Mouse (Mus musculus) cerebellum, adult 2 months (tissue): ENCODE results near the gene Irgc1.

Experiments used
- CTCF ChIP-seq: fragments of 200-500 bp; IDR thresholded peaks from 2 replicates; pipeline ENCODE4 v1.5.1; 2011; ENCODE audit warnings: low read depth, mild to moderate bottlenecking, control low read depth, low read length, moderate library complexity, borderline replicate concordance; ENCODE audit not compliant: insufficient read depth
- POLR2A ChIP-seq: fragments of 200-500 bp; IDR thresholded peaks from 2 replicates; pipeline ENCODE4 v1.6.1; 2011; ENCODE audit warnings: low read length, control low read depth, borderline replicate concordance; ENCODE audit not compliant: insufficient read depth

DNA sequence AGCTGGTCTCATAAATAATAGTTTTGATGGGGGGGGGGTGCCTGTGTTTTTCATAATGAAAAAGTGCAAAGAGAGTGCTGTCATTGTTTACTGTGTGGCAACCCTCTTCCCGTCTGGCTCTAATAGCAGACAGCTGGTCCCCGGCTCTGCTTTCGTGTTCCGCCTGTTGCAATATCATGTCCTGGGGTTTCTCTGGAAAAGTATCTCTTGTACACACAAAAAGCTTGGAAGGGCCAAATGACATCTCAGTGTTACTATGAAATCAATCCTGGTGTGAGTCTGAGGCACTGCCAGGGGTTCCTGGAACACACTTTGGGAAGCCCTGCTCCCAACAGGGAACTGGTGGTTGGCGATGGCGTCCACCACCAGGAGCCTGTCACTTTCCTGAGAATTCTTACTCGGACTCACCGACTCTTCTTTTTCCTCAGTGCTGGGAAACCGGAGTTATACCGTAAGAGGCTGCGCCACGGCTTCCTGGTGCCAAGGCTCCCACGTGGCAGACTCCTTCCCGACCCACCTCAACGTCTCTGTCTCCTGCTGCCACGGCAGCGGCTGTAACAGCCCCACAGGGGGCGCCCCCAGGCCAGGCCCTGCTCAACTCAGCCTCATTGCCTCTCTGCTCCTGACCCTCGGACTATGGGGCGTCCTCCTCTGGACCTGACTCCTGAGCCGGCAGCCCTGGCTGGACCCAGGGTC, 22.9 kb upstream of the Irgc1 start:
- TF ChIP-seq CTCF, result no peak; the same call in 1 of the 2 replicates
- TF ChIP-seq POLR2A, result no peak
